Mouse (Mus musculus) liver, postnatal 0 days (tissue): ENCODE data around the gene Slc6a9.

Experiments
- CTCF ChIP-seq: sonication (generic); IDR thresholded peaks from 2 replicates; pipeline ENCODE4 v1.5.1; 2016; ENCODE audit warnings: antibody characterized with exemption, low read depth
- EP300 ChIP-seq: IDR thresholded peaks from 2 replicates; pipeline ENCODE4 v1.6.1; 2016; ENCODE audit warnings: antibody characterized with exemption, low read depth, mild to moderate bottlenecking

GRCm38 (mm10) chr4:117831920-117832691 is 2.2 kb upstream of the Slc6a9 start:
- no peak for TF ChIP-seq CTCF
- peak; percentile 85 for TF ChIP-seq EP300
